Mouse (Mus musculus) myocyte (in vitro differentiated cells): Measurements from ENCODE around the gene Hist1h4j. TPM values are rescaled to one million over a fixed set of nuclear protein-coding genes. Genes with fewer than 3 reads are reported as not detected.
"Not testable (repeated sequence)": the region's sequence is repeated elsewhere in the genome, so short reads cannot be mapped to it uniquely, and the experiment has no call there.

ENCODE experiments used
- H3K27me3 ChIP-seq: one replicate; pipeline ENCODE4 v1.6.1; 2011; ENCODE audit not compliant: control insufficient read depth, insufficient read depth, insufficient read length
- H3K36me3 ChIP-seq: one replicate; pipeline ENCODE4 v1.6.1; 2011; ENCODE audit not compliant: control insufficient read depth, insufficient read depth
- H3K4me2 ChIP-seq: one replicate; pipeline ENCODE4 v1.6.1; 2011; ENCODE audit warnings: low read depth, control low read depth
- H3K4me3 ChIP-seq: one replicate; pipeline ENCODE4 v1.5.1; 2011; ENCODE audit warnings: mild to moderate bottlenecking, control low read depth, moderate library complexity
- H3K79me2 ChIP-seq: one replicate; pipeline ENCODE4 v1.6.1; 2011; ENCODE audit not compliant: control insufficient read depth, insufficient read depth
- H3ac ChIP-seq: one replicate; pipeline ENCODE4 v1.6.1; 2011; ENCODE audit not compliant: control insufficient read depth, insufficient read length
- CEBPB ChIP-seq: IDR thresholded peaks from 2 replicates; pipeline ENCODE4 v1.6.1; 2011; ENCODE audit warnings: mild to moderate bottlenecking, moderate library complexity; ENCODE audit not compliant: poor library complexity, insufficient read depth, severe bottlenecking
- E2F4 ChIP-seq: IDR thresholded peaks from one replicate; pipeline ENCODE4 v1.6.1; 2011; ENCODE audit warnings: mild to moderate bottlenecking, control low read depth, moderate library complexity; ENCODE audit not compliant: insufficient read depth
- MAX ChIP-seq: IDR thresholded peaks from one replicate; pipeline ENCODE4 v1.6.1; 2011; ENCODE audit warnings: low read depth, mild to moderate bottlenecking, control low read depth
- MYOD1 ChIP-seq, 3 experiments: IDR thresholded peaks; one replicate each; pipeline ENCODE4 v1.6.1; 2011; ENCODE audit warnings: control low read depth in 2 of 3, low read depth in 2 of 3, mild to moderate bottlenecking in 2 of 3, moderate library complexity in 1 of 3; ENCODE audit not compliant: insufficient read length in 2 of 3, control insufficient read depth in 1 of 3
- MYOG ChIP-seq, 3 experiments: IDR thresholded peaks; one replicate each; pipeline ENCODE4 v1.6.1; 2011; ENCODE audit warnings: control low read depth in 2 of 3, low read depth in 2 of 3, mild to moderate bottlenecking in 2 of 3; ENCODE audit not compliant: insufficient read length in 2 of 3, control insufficient read depth in 1 of 3, insufficient read depth in 1 of 3
- POLR2A ChIP-seq: IDR thresholded peaks from one replicate; pipeline ENCODE4 v1.6.1; 2011; ENCODE audit warnings: low read depth, mild to moderate bottlenecking, control low read depth, moderate library complexity; ENCODE audit not compliant: insufficient read length
- POLR2AphosphoS2 ChIP-seq: IDR thresholded peaks from one replicate; pipeline ENCODE4 v1.6.1; 2011; ENCODE audit warnings: low read depth, control low read depth; ENCODE audit not compliant: insufficient read length
- REST ChIP-seq: IDR thresholded peaks from one replicate; pipeline ENCODE4 v1.6.1; 2011; ENCODE audit warnings: mild to moderate bottlenecking, control low read depth, moderate library complexity; ENCODE audit not compliant: insufficient read depth, insufficient read length
- SRF ChIP-seq: IDR thresholded peaks from one replicate; pipeline ENCODE4 v1.6.1; 2011; ENCODE audit warnings: low read depth; ENCODE audit not compliant: control insufficient read depth, insufficient read length
- TCF12 ChIP-seq: IDR thresholded peaks from one replicate; pipeline ENCODE4 v1.6.1; 2011; ENCODE audit warnings: mild to moderate bottlenecking, control low read depth; ENCODE audit not compliant: poor library complexity, insufficient read depth, severe bottlenecking
- TCF3 ChIP-seq: IDR thresholded peaks from one replicate; pipeline ENCODE4 v1.6.1; 2011; ENCODE audit warnings: low read depth, control low read depth; ENCODE audit not compliant: insufficient read length
- USF1 ChIP-seq: IDR thresholded peaks from one replicate; pipeline ENCODE4 v1.6.1; 2011; ENCODE audit warnings: low read depth, mild to moderate bottlenecking, control low read depth, moderate library complexity
- polyA plus RNA-seq: library from polyadenylated mRNA; unstranded; fragments of >200 nt; fragmentation: generic; extraction: Trizol; gene quantifications from one replicate; pipeline ENCODE4 v1.2.1, GENCODE M21; 2012; ENCODE audit warnings: missing spikeins

Gene Hist1h4j
- 1.3 TPM for polyA plus RNA-seq

DNA sequence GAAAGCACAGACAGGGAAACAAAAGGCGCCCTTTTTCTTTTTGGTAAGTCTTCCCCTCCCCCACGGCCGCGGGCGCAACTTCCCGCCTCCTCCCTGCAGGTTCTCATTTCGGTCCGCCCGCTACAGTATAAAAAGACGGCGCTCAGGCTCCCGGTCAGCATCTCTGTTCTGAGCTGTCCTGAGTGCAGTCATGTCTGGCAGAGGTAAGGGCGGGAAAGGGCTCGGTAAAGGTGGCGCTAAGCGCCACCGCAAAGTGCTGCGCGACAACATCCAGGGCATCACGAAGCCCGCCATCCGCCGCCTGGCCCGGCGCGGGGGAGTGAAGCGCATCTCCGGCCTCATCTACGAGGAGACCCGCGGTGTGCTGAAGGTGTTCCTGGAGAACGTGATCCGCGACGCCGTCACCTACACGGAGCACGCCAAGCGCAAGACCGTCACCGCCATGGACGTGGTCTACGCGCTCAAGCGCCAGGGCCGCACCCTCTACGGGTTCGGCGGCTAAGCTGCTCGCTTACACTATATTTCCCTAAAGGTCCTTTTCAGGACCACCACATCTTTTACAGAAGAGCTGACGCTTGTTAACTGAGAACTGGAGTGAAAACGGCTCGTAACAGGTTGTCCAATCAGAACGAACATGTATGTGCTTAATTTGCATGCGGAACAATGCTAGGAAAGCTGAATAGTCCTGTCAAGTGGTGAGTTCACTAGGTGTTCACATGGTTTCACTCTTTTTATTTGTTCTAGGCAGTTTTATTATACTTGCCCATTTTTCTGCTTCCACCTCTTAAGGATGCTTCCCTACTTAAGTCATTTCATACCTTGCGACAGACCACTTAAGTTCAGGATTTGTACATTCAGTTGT lies at the start of gene Hist1h4j:
Gene Hist1h4j (plus strand): TSS at position 159 of the 862 bp plus-strand sequence.
- not testable (repeated sequence) for H3K79me2 ChIP-seq, H3K36me3 ChIP-seq, H3K27me3 ChIP-seq
- TF ChIP-seq POLR2AphosphoS2 (peak; percentile 96), POLR2A (peak; percentile 84), E2F4 (peak; percentile 42)
- peak within 1 kb of the TSS; percentile 37 for H3K4me3 ChIP-seq
- H3ac ChIP-seq: peak within 1 kb of the TSS; percentile 47
- peak within 1 kb of the TSS; percentile 97 for H3K4me2 ChIP-seq

GRCm38 (mm10) chr13:21697811-21698210 lies 37.1 kb upstream of the Hist1h4j start, which contains the start of gene Olfr1359:
Gene Olfr1359, plus strand, starts transcription at chr13:21698111.
- no peak within 1 kb of the TSS for H3ac ChIP-seq
- H3K36me3 ChIP-seq: no peaks in the 10 kb centered on the region
- no peak within 1 kb of the TSS for H3K4me3 ChIP-seq
- TF ChIP-seq POLR2AphosphoS2: no peak
- TF ChIP-seq TCF12: no peak
- TF ChIP-seq SRF: no peak
- TF ChIP-seq USF1: no peak
- no peak for TF ChIP-seq CEBPB
- TF ChIP-seq REST: no peak
- TF ChIP-seq MYOD1 (IDR thresholded peaks at IDR 0.05; ENCODE audit: control insufficient read depth in 1 of 3, insufficient read length in 2 of 3, low read depth in 2 of 3): no peak
- TF ChIP-seq MYOG (IDR thresholded peaks at IDR 0.05; ENCODE audit: control insufficient read depth in 1 of 3, insufficient read depth in 1 of 3, insufficient read length in 2 of 3, low read depth in 2 of 3): no peak
- TF ChIP-seq POLR2A: no peak
- TF ChIP-seq MAX: no peak
- TF ChIP-seq TCF3: no peak
- TF ChIP-seq E2F4: no peak
- no peak within 1 kb of the TSS for H3K4me2 ChIP-seq
- no peaks in the 10 kb centered on the region for H3K27me3 ChIP-seq
- no peaks in the 10 kb centered on the region for H3K79me2 ChIP-seq

DNA sequence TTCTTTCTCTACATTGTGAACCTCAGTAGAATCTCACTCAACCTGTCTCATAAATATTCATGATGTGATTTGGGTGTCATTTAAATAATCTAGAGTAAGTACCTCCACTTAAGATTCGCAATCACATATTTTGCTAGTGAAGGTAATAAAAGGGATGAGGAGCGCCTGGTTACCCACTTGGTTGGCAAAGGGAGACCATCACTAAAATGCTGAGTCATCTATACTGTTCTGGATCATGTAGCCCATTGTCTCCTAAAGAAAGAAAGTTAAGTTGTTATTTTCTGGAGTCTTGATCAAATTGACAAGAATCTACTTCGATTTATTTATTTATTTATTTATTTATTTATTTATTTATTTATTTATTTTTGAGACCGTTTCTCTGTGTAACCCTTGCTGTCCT lies 28.2 kb upstream of the Hist1h4j start:
- Histone ChIP-seq H3ac (no peak overlapping the region), H3K4me2 (no peak overlapping the region), H3K36me3 (no peaks in the 10 kb centered on the region), H3K4me3 (no peak overlapping the region), H3K27me3 (no peaks in the 10 kb centered on the region), H3K79me2 (no peaks in the 10 kb centered on the region)
- TF ChIP-seq TCF3: no peak

- Histone ChIP-seq H3K36me3 (no peaks in the 10 kb centered on the region), H3K4me2 (peak overlapping the region; percentile 97), H3ac (no peak overlapping the region), H3K79me2 (no peaks in the 10 kb centered on the region), H3K27me3 (no peaks in the 10 kb centered on the region), H3K4me3 (peak overlapping the region; percentile 48)
- TF ChIP-seq MAX: no peak
- no peak for TF ChIP-seq REST
- no peak for TF ChIP-seq POLR2AphosphoS2
- no peak for TF ChIP-seq MYOD1 (IDR thresholded peaks at IDR 0.05; ENCODE audit: control insufficient read depth in 1 of 3, insufficient read length in 2 of 3, low read depth in 2 of 3)
- no peak for TF ChIP-seq POLR2A
- no peak for TF ChIP-seq SRF
- TF ChIP-seq USF1: no peak
- TF ChIP-seq CEBPB: no peak
- TF ChIP-seq TCF3: no peak
- no peak for TF ChIP-seq E2F4
Measured at GRCm38 (mm10) chr13:21710031-21710711, 24.7 kb upstream of the Hist1h4j start.

- H3K4me2 ChIP-seq: peak overlapping the region; percentile 97
- H3K79me2 ChIP-seq: no peaks in the 10 kb centered on the region
- no peaks in the 10 kb centered on the region for H3K36me3 ChIP-seq
- H3ac ChIP-seq: no peak overlapping the region
- no peaks in the 10 kb centered on the region for H3K27me3 ChIP-seq
- no peak for TF ChIP-seq REST
- TF ChIP-seq USF1: no peak
- TF ChIP-seq POLR2A: no peak
- TF ChIP-seq MYOD1 (IDR thresholded peaks at IDR 0.05; ENCODE audit: control insufficient read depth in 1 of 3, insufficient read length in 2 of 3, low read depth in 2 of 3): no peak
- no peak for TF ChIP-seq SRF
- TF ChIP-seq TCF3: no peak
- no peak for TF ChIP-seq POLR2AphosphoS2
- no peak for TF ChIP-seq CEBPB
- no peak for TF ChIP-seq MAX
- TF ChIP-seq MYOG (IDR thresholded peaks at IDR 0.05; ENCODE audit: control insufficient read depth in 1 of 3, insufficient read depth in 1 of 3, insufficient read length in 2 of 3, low read depth in 2 of 3): no peak
- TF ChIP-seq TCF12: no peak
- no peak for TF ChIP-seq E2F4
- peak overlapping the region; percentile 48 for H3K4me3 ChIP-seq
Measured at GRCm38 (mm10) chr13:21710821-21711525, 23.9 kb upstream of the Hist1h4j start.
